Mouse (Mus musculus) naive thymus-derived CD4-positive, alpha-beta T cell, adult 2 months (primary cell): ENCODE measurements around the gene 4933424G06Rik.
A peak's percentile ranks its signal among the peaks of the same experiment; 100 is the strongest.
"Not testable (repeated sequence)": the region's sequence is repeated elsewhere in the genome, so short reads cannot be mapped to it uniquely, and the experiment has no call there.

ENCODE experiments used
- DNase-seq: peaks from one replicate; pipeline ENCODE4 v3.0.0-alpha.2; 2011; ENCODE audit warnings: low read depth

The 4933424G06Rik gene

GRCm38 (mm10) chr1:36709854-36710280, at the start of gene 4933424G06Rik:
Gene 4933424G06Rik (plus strand): TSS chr1:36710149.
- DNase-seq: peak; percentile 98

- DNase-seq: no peak
Observed at GRCm38 (mm10) chr1:36664457-36664856, 45.5 kb upstream of the 4933424G06Rik start.

- DNase-seq: no peak
Observed at GRCm38 (mm10) chr1:36665165-36665723, 44.7 kb upstream of the 4933424G06Rik start.

GRCm38 (mm10) chr1:36665934-36666333, 44.0 kb upstream of the 4933424G06Rik start:
- DNase-seq: no peak

- DNase-seq: not testable (repeated sequence)
Observed at GRCm38 (mm10) chr1:36668007-36668406, 41.9 kb upstream of the 4933424G06Rik start.

- DNase-seq: no peak
Observed at GRCm38 (mm10) chr1:36670256-36670655, 39.7 kb upstream of the 4933424G06Rik start.

- no peak for DNase-seq
Observed at GRCm38 (mm10) chr1:36671260-36671659, 38.7 kb upstream of the 4933424G06Rik start.

GRCm38 (mm10) chr1:36672648-36673350, 37.1 kb upstream of the 4933424G06Rik start:
- DNase-seq: no peak

GRCm38 (mm10) chr1:36674936-36675335, 35.0 kb upstream of the 4933424G06Rik start:
- DNase-seq: no peak

GRCm38 (mm10) chr1:36680893-36681292, 29.1 kb upstream of the 4933424G06Rik start:
- DNase-seq: no peak

- DNase-seq: no peak
Observed at GRCm38 (mm10) chr1:36682620-36683355, 27.2 kb upstream of the 4933424G06Rik start, which contains the start of gene Fam178b. Gene Fam178b (minus strand): TSS chr1:36683183.

GRCm38 (mm10) chr1:36683810-36684467, 26.0 kb upstream of the 4933424G06Rik start:
- DNase-seq: peak; percentile 78

GRCm38 (mm10) chr1:36690671-36691235, 19.2 kb upstream of the 4933424G06Rik start:
- DNase-seq: no peak

GRCm38 (mm10) chr1:36691271-36692155, 18.4 kb upstream of the 4933424G06Rik start, which contains the start of gene Cox5b:
Gene Cox5b (plus strand): TSS chr1:36691449.
- DNase-seq: peak; percentile 98

- no peak for DNase-seq
Observed at GRCm38 (mm10) chr1:36694871-36695270, 15.1 kb upstream of the 4933424G06Rik start.

- DNase-seq: no peak
Observed at GRCm38 (mm10) chr1:36696411-36696810, 13.5 kb upstream of the 4933424G06Rik start.

- DNase-seq: no peak
Observed at GRCm38 (mm10) chr1:36697030-36697429, 12.9 kb upstream of the 4933424G06Rik start.

GRCm38 (mm10) chr1:36707166-36707565, 2.8 kb upstream of the 4933424G06Rik start:
- DNase-seq: no peak

- DNase-seq: no peak
Observed at GRCm38 (mm10) chr1:36707797-36708196, 2.2 kb upstream of the 4933424G06Rik start.

- no peak for DNase-seq
Observed at GRCm38 (mm10) chr1:36708626-36709025, 1.3 kb upstream of the 4933424G06Rik start.
